14 mouse cellular contexts compared by ENCODE assay signal in the genomic region with DNA sequence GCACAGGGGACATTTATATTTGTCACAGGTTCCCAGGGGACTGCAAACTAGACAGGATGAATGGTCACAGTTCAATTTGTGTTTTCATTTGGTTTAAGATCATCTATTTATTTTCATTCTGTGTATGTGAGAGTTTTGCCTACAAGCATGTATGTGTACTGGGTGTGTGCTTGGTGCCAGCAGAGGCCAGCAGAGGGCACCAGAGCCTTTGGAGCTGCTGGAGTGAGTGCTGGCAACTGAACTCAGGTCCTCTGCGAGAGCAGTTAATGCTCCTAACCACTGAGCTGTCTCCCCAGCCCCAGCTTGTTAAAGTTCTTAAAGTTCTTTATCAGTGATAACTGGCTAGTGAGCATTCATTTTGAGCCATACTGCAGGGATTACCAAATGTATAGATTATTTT. TPM values are rescaled to one million over a fixed set of nuclear protein-coding genes. Genes with fewer than 3 reads are reported as not detected.
DNase-seq lines count a peak whose midpoint lies in the region; ATAC-seq and TF ChIP-seq lines count a peak whose summit lies in the region.
"Had no signal": no experiment of that assay in that cellular context is flagged by ENCODE, and none has a peak within 500 bp of the region (broad histone marks: within the 10 kb centered on the region; RNA-seq: fewer than 3 reads in every experiment).

No protein-coding gene starts in this region.

- no peak overlapping the region for H3K4me3 ChIP-seq in liver, adult 2 months (ENCODE audit: insufficient read depth, low read depth, low read length)
- no peak overlapping the region for H3K4me3 ChIP-seq in C2C12 (ENCODE audit: insufficient read depth, poor library complexity, severe bottlenecking)
- no peak overlapping the region for H3K4me3 ChIP-seq in bone marrow macrophage, adult 2 months (ENCODE audit: insufficient read depth, low read length)
- H3K4me3 ChIP-seq in forebrain, embryonic 13.5 days: no peak overlapping the region
- H3K4me3 ChIP-seq: erythroblast, embryonic 14.5 days; limb, embryonic 15.5 days had no signal

- DNase-seq in CD4-positive, CD25-positive, alpha-beta regulatory T cell, adult 2 months (ENCODE audit: low read depth, low spot score): peak; percentile 24
- no peak for DNase-seq in liver, adult 2 months (ENCODE audit: extremely low read depth, low read depth, low spot score)
- no peak for DNase-seq in liver
- no peak for DNase-seq in adrenal gland, postnatal 4 days (ENCODE audit: low spot score in 2 of 2)
- DNase-seq: adrenal gland, adult 8-10 months; cerebellum, adult 11 months; heart, postnatal 14 days; kidney, postnatal 25 days had no signal

- H3K4me1 ChIP-seq in liver, adult 2 months (ENCODE audit: control insufficient read depth, insufficient read depth, low read length): no peaks in the 10 kb centered on the region
- no peaks in the 10 kb centered on the region for H3K4me1 ChIP-seq in bone marrow macrophage, adult 2 months (ENCODE audit: control insufficient read depth, insufficient read depth, low read length)
- H3K4me1 ChIP-seq in forebrain, embryonic 13.5 days: no peaks in the 10 kb centered on the region
- H3K4me1 ChIP-seq: limb, embryonic 15.5 days had no signal

- no peak overlapping the region for H3ac ChIP-seq in C2C12 (ENCODE audit: control insufficient read depth, insufficient read length, low read depth)

- no peak for TF ChIP-seq POLR2A in liver, adult 2 months (IDR thresholded peaks at IDR 0.05; ENCODE audit: extremely low read depth, insufficient read depth, low read length)
- no peak for TF ChIP-seq POLR2A in bone marrow macrophage, adult 2 months (IDR thresholded peaks at IDR 0.05; ENCODE audit: borderline replicate concordance, low read depth, low read length)

- no peak overlapping the region for H3K27ac ChIP-seq in liver, adult 2 months (replicated peaks; ENCODE audit: insufficient read depth, low read depth, low read length)
- H3K27ac ChIP-seq in bone marrow macrophage, adult 2 months (ENCODE audit: insufficient read depth, low read depth, low read length): no peak overlapping the region
- H3K27ac ChIP-seq in forebrain, embryonic 13.5 days: no peak overlapping the region
- H3K27ac ChIP-seq: limb, embryonic 15.5 days had no signal

- TF ChIP-seq CTCF in liver, adult 2 months (IDR thresholded peaks at IDR 0.05; ENCODE audit: low read depth, low read length): peak; percentile 68
- TF ChIP-seq CTCF in C2C12 (IDR thresholded peaks at IDR 0.05; ENCODE audit: control insufficient read depth, insufficient read depth, insufficient read length): peak; percentile 15
- TF ChIP-seq CTCF in bone marrow macrophage, adult 2 months (IDR thresholded peaks at IDR 0.05; ENCODE audit: low read depth, low read length): 0 out of 2 replicates have a peak, but pooled peaks have one; percentile 7

- no peaks in the 10 kb centered on the region for H3K9me3 ChIP-seq in forebrain, embryonic 13.5 days (replicated peaks)
- H3K9me3 ChIP-seq: limb, embryonic 15.5 days had no signal

- peaks cover 11% of the 10 kb centered on the region for H3K79me3 ChIP-seq in C2C12 (ENCODE audit: low read depth)

- 97% methylated on average over 1 of the region's 1 CpGs for WGBS in liver, adult 2 months
- 93% methylated on average over 1 of the region's 1 CpGs for WGBS in forebrain, embryonic 13.5 days

- peaks cover 53% of the 10 kb centered on the region for H3K36me3 ChIP-seq in liver, adult 2 months (ENCODE audit: control insufficient read depth, insufficient read depth, low read length)
- peaks cover 88% of the 10 kb centered on the region for H3K36me3 ChIP-seq in C2C12 (ENCODE audit: control insufficient read depth, insufficient read depth)
- H3K36me3 ChIP-seq in forebrain, embryonic 13.5 days (ENCODE audit: poor library complexity, severe bottlenecking): peaks cover 99% of the 10 kb centered on the region

- no peaks in the 10 kb centered on the region for H3K27me3 ChIP-seq in liver, adult 2 months (ENCODE audit: control insufficient read depth, insufficient read depth, low read length)
- no peaks in the 10 kb centered on the region for H3K27me3 ChIP-seq in C2C12 (ENCODE audit: control insufficient read depth, insufficient read depth, insufficient read length)
- H3K27me3 ChIP-seq in forebrain, embryonic 13.5 days: no peaks in the 10 kb centered on the region
- H3K27me3 ChIP-seq: limb, embryonic 15.5 days had no signal

- peaks cover 3% of the 10 kb centered on the region; the same call in 1 of the 2 replicates for H3K79me2 ChIP-seq in liver, adult 2 months (ENCODE audit: control insufficient read depth, insufficient read depth, low read length)
- H3K79me2 ChIP-seq in C2C12 (ENCODE audit: control insufficient read depth, insufficient read depth): peaks cover 33% of the 10 kb centered on the region

- ATAC-seq in CD4-positive, CD25-positive, alpha-beta regulatory T cell, adult 4 months: no peak
- ATAC-seq in forebrain, embryonic 13.5 days: no peak

- H3K4me2 ChIP-seq in forebrain, embryonic 13.5 days: no peak overlapping the region
- H3K4me2 ChIP-seq: limb, embryonic 15.5 days had no signal

- no peak overlapping the region for H3K9ac ChIP-seq in liver, adult 2 months (ENCODE audit: low read depth, low read length)
- no peak overlapping the region for H3K9ac ChIP-seq in forebrain, embryonic 13.5 days
- H3K9ac ChIP-seq: limb, embryonic 15.5 days had no signal

TF ChIP-seq in C2C12, 6 proteins besides CTCF, POLR2A, EP300 and RAD21:
- TF ChIP-seq MYOD1 (IDR thresholded peaks at IDR 0.05; ENCODE audit: control insufficient read depth, insufficient read length, low read depth) (no peak), USF1 (IDR thresholded peaks at IDR 0.05; ENCODE audit: low read depth) (no peak), FOSL1 (IDR thresholded peaks at IDR 0.05; ENCODE audit: insufficient read depth, low read length, poor library complexity, severe bottlenecking) (no peak), CEBPB (IDR thresholded peaks at IDR 0.05; ENCODE audit: low read depth) (no peak), MAX (IDR thresholded peaks at IDR 0.05) (no peak)

RNA-seq across cellular contexts. Expression of gene Klc1, which starts 20.9 kb away (rescaled TPM):
- 10 to 100 TPM; 17.8 to 20.6 TPM for polyA plus RNA-seq in CD4-positive, CD25-positive, alpha-beta regulatory T cell, adult 4 months (2017; shearing (Covaris generic))
- total RNA-seq in liver, adult 2 months (2014; rRNA removed): 15.3 and 18.8 TPM in 2 replicates
- polyA plus RNA-seq in liver, adult 2 months (2012; rRNA removed): 11.7 and 17.4 TPM in 2 replicates
- polyA plus RNA-seq in C2C12 (2012; fragmentation: generic; extraction: Trizol): 116 TPM
- 70.9 and 71.7 TPM in 2 replicates for polyA plus RNA-seq in bone marrow macrophage, adult 2 months (2012; ENCODE audit: insufficient read depth, insufficient read length, missing spikeins)
- total RNA-seq in adrenal gland, postnatal 4 days (2021): 100 to 1,000 TPM; 128 to 142 TPM
- polyA plus RNA-seq in forebrain, embryonic 13.5 days (2015; fragmentation: Nextera tagmentation; extraction: Ambion mirVana): 319 and 339 TPM in 2 replicates

RNA-seq across cellular contexts. Expression of gene Xrcc3, which starts 34.1 kb away (rescaled TPM):
- polyA plus RNA-seq in CD4-positive, CD25-positive, alpha-beta regulatory T cell, adult 4 months (2017; shearing (Covaris generic)): 1 to 10 TPM; 3.8 to 4.7 TPM
- 1.1 and 2.6 TPM in 2 replicates for total RNA-seq in liver, adult 2 months (2014; rRNA removed)
- polyA plus RNA-seq in liver, adult 2 months (2012; rRNA removed): 4.4 and 4.6 TPM in 2 replicates
- 4.8 TPM for polyA plus RNA-seq in C2C12 (2012; fragmentation: generic; extraction: Trizol)
- 3.6 and 3.8 TPM in 2 replicates for polyA plus RNA-seq in bone marrow macrophage, adult 2 months (2012; ENCODE audit: insufficient read depth, insufficient read length, missing spikeins)
- 10 to 100 TPM; 19.2 to 22.5 TPM for total RNA-seq in adrenal gland, postnatal 4 days (2021)
- 5.5 and 6.6 TPM in 2 replicates for polyA plus RNA-seq in forebrain, embryonic 13.5 days (2015; fragmentation: Nextera tagmentation; extraction: Ambion mirVana)

RNA-seq across cellular contexts. Expression of gene Zfyve21, which starts 34.4 kb away (rescaled TPM):
- polyA plus RNA-seq in CD4-positive, CD25-positive, alpha-beta regulatory T cell, adult 4 months (2017; shearing (Covaris generic)): 1 to 10 TPM; 5.4 to 6.9 TPM
- total RNA-seq in liver, adult 2 months (2014; rRNA removed): 63.3 and 75.6 TPM in 2 replicates
- polyA plus RNA-seq in liver, adult 2 months (2012; rRNA removed): 65.5 and 72.8 TPM in 2 replicates
- polyA plus RNA-seq in C2C12 (2012; fragmentation: generic; extraction: Trizol): 40.0 TPM
- 11.8 and 13.7 TPM in 2 replicates for polyA plus RNA-seq in bone marrow macrophage, adult 2 months (2012; ENCODE audit: insufficient read depth, insufficient read length, missing spikeins)
- total RNA-seq in adrenal gland, postnatal 4 days (2021): 10 to 100 TPM; 68.3 to 74.4 TPM
- polyA plus RNA-seq in forebrain, embryonic 13.5 days (2015; fragmentation: Nextera tagmentation; extraction: Ambion mirVana): 42.4 and 45.6 TPM in 2 replicates

Comparison
In these comparisons a context has a peak if more than half of its experiments do, and no peak if none do; other contexts are left out.
1. CTCF ChIP-seq: peak in every context shown above with its lines; median percentile 68 in liver, adult 2 months; 15 in C2C12; 7 in bone marrow macrophage, adult 2 months.